Mouse (Mus musculus) liver, embryonic 14.5 days (tissue): Measurements from ENCODE around the gene Rbms3.

Experiments used
- CTCF ChIP-seq: IDR thresholded peaks from 2 replicates; pipeline ENCODE4 v1.5.1; 2016; ENCODE audit warnings: antibody characterized with exemption, low read depth, control low read depth
- EP300 ChIP-seq: IDR thresholded peaks from 2 replicates; pipeline ENCODE4 v1.6.1; 2016; ENCODE audit warnings: antibody characterized with exemption, low read depth

DNA sequence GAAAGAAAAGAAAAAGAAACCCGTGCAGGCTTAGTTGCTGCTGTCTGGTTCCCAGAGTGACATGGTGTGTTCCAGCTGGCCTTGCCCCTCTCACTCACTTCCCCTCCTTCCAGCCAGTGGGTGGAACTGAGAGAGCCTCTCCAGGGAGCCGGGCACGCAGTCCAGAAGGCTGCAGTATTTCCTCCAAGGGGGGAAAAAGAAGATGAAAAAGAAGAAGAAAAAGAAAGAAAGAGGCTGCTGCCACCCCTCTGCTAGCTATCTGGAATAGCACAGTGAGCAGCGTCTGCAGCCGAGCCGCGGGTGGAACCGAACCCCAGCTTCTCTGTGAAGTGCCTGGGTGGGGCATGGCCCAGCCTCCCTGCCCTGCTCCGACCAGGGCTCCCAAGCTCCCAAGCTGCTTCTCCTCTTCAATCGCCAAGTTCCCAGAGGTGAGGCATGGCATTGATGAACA, 377.3 kb downstream of the Rbms3 start:
- TF ChIP-seq CTCF (no peak), EP300 (no peak)
